Mouse (Mus musculus): ENCODE data around the gene Tmem9b. TPM values are rescaled to one million over a fixed set of nuclear protein-coding genes. Genes with fewer than 3 reads are reported as not detected.

Tmem9b gene
- 60.7 TPM for polyA plus RNA-seq (2015; fragmentation: Illumina TruSeq; extraction: RNeasy Lipid Tissue Mini Kit (QIAGEN cat#74804); ENCODE audit: insufficient read depth, low replicate concordance)

DNA sequence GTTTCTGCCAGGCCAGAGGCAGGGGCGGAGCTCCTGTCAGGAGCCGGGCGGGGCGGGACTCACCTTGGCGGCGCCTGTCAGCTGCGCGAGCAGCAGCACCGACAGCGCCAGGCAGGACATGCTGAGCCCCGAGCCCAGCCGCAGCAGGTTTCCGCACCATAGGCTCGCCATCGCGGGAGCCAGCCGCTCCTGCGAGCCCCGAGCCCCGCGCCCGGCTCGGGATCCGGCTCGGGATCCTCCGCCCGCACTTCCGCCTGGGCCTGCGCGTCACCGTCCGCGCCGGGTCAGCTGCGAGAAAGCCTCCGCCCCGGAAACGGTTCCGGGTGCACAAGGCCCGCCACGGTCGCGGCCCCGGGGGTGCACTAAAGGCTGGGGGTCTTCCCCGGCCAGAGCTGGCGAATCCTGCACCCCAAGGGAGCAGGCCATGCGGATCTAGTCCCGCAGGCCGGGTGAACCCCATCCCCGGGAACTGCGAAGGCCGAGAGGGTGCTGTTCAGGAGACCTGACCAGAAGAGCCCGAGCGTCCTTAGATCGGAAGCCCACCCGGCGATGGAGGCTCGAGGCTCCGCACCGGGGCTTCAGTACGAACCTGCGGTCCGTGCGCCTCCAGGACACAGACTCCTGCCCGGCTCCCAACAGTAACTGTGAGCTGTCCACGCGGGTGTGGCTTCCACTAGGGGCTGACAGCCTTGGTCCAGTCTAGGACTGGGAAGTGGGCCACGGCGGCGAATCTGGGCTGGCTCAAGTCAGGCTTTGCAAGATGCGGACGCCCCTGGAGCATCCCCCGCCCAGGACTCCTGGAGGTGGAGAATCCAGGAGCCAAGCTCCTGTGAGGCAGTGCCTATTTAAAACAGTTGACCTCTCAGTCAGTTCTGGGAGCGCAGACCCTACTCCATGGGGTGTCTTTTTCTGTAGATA is at the start of gene Tmem9b:
Gene Tmem9b, minus strand, starts transcription at position 868 of the 918 bp plus-strand sequence.

GRCm38 (mm10) chr7:109781470-109782203 is 29.0 kb upstream of the Tmem9b start, which contains the start of gene Nrip3:
Gene Nrip3 (minus strand): TSS chr7:109782025.

GRCm38 (mm10) chr7:109731626-109732025 is 21.0 kb downstream of the Tmem9b start, which contains the start of gene Ascl3:
Gene Ascl3 (minus strand): TSS chr7:109731726.

DNA sequence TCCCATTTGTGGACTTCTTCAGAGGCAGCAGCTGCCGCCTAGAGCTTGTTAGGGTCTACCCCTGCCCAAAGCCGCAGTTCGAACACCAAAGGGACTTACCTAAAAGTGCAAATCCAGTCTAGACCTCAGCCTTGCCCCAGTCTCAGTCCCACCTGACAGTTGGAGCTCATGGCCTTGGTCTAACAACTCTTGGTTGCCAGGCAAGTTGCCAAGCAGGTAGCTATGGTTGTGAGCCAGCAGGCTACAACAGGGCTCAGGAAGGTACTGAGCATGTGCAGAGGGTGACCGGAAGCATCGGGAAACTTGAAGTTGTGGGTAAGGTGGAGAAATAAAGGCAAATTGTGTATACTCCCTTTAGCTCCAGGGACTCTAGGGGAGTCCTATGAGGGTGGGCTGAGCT is 29.0 kb downstream of the Tmem9b start, which contains the start of gene BC051019:
Gene BC051019, minus strand, starts transcription at position 154 of the 400 bp plus-strand sequence.

DNA sequence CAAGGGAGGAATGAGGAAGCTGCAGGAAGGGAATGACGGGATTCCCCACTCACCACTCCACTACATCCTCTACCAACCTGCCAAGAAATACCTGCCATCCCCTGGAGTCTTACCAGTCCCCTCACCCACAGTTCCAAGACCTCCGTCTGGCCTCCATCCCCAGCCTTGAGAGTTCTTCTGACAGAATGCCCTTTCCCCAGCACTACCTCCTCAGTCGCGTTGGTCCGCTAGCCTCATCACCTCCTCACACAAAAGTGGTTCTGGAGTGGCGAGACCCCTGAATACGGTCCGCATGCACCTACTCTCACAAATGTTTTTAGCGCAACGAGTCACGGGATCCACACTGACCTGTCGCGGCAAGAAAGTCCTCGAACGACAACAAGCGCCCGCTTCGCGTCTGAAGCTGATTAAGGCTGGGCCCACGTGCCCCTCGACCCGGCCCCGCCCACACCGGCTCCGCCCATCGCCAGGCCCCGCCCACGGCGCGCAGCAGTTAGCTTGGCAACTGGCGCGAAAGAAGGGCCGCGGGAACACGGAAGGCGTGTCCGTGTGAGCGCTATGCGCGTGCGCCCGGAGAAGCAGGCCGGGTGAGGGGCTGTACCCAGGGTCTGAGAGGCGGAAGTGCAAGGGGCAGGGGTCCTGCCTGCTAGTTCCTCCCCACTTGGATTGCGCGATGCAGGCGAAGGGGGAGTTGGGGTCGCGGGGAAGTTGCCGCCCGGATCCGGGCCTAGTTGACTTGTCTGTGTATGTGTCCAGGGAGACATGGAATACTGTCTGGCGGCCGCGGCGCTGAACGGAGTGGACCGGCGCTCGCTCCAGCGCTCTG is 49.3 kb downstream of the Tmem9b start, which contains the start of the genes St5 and Akip1:
Gene St5, minus strand, starts transcription at position 416 of the 826 bp plus-strand sequence.
Gene Akip1, plus strand, starts transcription at position 501 of the 826 bp plus-strand sequence.

Other genes starting within 250 kb of the Tmem9b start
- gene Trim66, start 244.7 kb downstream of the Tmem9b start, polyA plus RNA-seq (2015; fragmentation: Illumina TruSeq; extraction: RNeasy Lipid Tissue Mini Kit (QIAGEN cat#74804); ENCODE audit: insufficient read depth, low replicate concordance): 0.04 TPM
- gene Rpl27a, start 233.7 kb downstream of the Tmem9b start, polyA plus RNA-seq (2015; fragmentation: Illumina TruSeq; extraction: RNeasy Lipid Tissue Mini Kit (QIAGEN cat#74804); ENCODE audit: insufficient read depth, low replicate concordance): 813 TPM
- gene St5, start 49.3 kb downstream of the Tmem9b start, polyA plus RNA-seq (2015; fragmentation: Illumina TruSeq; extraction: RNeasy Lipid Tissue Mini Kit (QIAGEN cat#74804); ENCODE audit: insufficient read depth, low replicate concordance): 36.0 TPM
- 19.3 TPM for gene Akip1, start 49.2 kb downstream of the Tmem9b start, polyA plus RNA-seq (2015; fragmentation: Illumina TruSeq; extraction: RNeasy Lipid Tissue Mini Kit (QIAGEN cat#74804); ENCODE audit: insufficient read depth, low replicate concordance)
- gene BC051019, start 29.0 kb downstream of the Tmem9b start, polyA plus RNA-seq (2015; fragmentation: Illumina TruSeq; extraction: RNeasy Lipid Tissue Mini Kit (QIAGEN cat#74804); ENCODE audit: insufficient read depth, low replicate concordance): 0.14 TPM
- not detected for gene Ascl3, start 21.1 kb downstream of the Tmem9b start, polyA plus RNA-seq (2015; fragmentation: Illumina TruSeq; extraction: RNeasy Lipid Tissue Mini Kit (QIAGEN cat#74804); ENCODE audit: insufficient read depth, low replicate concordance)
- gene Nrip3, start 29.1 kb upstream of the Tmem9b start, polyA plus RNA-seq (2015; fragmentation: Illumina TruSeq; extraction: RNeasy Lipid Tissue Mini Kit (QIAGEN cat#74804); ENCODE audit: insufficient read depth, low replicate concordance): 0.57 TPM
- 0.26 TPM for gene Scube2, start 112.8 kb upstream of the Tmem9b start, polyA plus RNA-seq (2015; fragmentation: Illumina TruSeq; extraction: RNeasy Lipid Tissue Mini Kit (QIAGEN cat#74804); ENCODE audit: insufficient read depth, low replicate concordance)
- 81.7 TPM for gene Dennd5a, start 207.6 kb upstream of the Tmem9b start, polyA plus RNA-seq (2015; fragmentation: Illumina TruSeq; extraction: RNeasy Lipid Tissue Mini Kit (QIAGEN cat#74804); ENCODE audit: insufficient read depth, low replicate concordance)
- gene Tmem41b, start 234.1 kb upstream of the Tmem9b start, polyA plus RNA-seq (2015; fragmentation: Illumina TruSeq; extraction: RNeasy Lipid Tissue Mini Kit (QIAGEN cat#74804); ENCODE audit: insufficient read depth, low replicate concordance): 42.3 TPM

Data from spleen, adult 10 weeks (tissue).